Mouse (Mus musculus) 416B (cell line): Measurements from ENCODE around the gene Nbeal2.
"Not testable (repeated sequence)": the region's sequence is repeated elsewhere in the genome, so short reads cannot be mapped to it uniquely, and the experiment has no call there.

Source experiments
- DNase-seq: peaks from one replicate; pipeline ENCODE4 v3.0.0; 2011; ENCODE audit warnings: low read depth

The Nbeal2 gene

DNA sequence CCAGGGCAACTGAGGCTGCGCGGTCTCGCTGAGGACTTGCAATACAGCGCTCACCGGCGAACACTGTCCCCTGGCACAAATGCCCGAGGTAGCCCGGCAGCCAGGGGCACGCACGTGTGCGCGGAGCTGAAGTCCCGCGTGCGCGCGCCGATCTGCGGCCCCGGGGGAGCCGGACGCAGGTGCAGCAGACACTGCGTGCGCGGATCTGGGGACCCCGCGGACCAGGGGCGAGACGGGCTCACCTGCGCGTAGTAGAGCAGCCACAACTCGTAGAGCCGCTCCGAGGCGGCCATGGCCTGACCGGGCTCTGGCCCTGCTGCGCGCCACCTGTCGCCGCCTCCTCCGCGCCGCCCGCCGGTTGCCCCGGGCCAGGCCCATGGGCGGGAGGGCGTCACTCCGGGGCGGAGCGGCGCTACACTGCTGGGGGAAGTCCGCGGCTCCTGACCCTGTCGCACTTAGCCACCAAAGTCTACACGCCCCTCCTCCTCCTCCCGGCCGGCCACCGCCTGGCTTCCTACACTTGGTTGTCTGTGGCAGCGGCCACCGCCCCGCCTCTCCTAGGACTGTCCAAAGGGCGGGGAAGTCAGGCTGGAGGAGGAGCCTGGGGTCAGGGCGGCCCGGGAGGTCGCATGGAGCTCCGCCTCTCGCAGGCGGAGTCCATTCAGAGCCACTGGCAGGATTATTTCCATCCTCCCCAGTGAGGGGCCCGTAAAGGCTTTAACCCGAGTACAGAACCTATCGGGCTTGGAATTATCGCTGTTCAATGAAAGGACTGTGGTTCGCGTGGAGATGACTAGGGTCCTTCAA is at the start of gene Nbeal2:
TSS of gene Nbeal2 (minus strand) at position 507 of the 807 bp plus-strand sequence.
- peak; percentile 98 for DNase-seq

DNA sequence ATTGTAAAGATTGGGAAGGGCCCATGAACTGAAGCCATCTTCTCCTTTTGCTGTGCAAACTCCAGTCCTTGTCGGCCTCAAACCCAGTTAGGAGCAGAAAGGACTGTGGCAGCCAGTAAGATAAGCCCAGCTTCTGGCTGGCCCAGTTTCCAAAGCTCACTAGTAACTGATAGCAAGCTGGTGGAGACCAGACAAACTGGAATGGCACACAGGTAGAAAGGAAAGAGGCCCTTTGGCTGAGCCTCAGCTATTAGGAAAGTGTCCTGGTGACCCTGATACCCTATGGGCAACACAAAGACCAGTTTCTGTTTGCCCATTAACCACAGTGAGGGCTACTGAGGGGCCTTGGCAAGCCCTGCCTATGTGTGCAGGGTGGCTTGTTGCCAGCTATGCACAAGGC is 48.9 kb upstream of the Nbeal2 start:
- no peak for DNase-seq

DNA sequence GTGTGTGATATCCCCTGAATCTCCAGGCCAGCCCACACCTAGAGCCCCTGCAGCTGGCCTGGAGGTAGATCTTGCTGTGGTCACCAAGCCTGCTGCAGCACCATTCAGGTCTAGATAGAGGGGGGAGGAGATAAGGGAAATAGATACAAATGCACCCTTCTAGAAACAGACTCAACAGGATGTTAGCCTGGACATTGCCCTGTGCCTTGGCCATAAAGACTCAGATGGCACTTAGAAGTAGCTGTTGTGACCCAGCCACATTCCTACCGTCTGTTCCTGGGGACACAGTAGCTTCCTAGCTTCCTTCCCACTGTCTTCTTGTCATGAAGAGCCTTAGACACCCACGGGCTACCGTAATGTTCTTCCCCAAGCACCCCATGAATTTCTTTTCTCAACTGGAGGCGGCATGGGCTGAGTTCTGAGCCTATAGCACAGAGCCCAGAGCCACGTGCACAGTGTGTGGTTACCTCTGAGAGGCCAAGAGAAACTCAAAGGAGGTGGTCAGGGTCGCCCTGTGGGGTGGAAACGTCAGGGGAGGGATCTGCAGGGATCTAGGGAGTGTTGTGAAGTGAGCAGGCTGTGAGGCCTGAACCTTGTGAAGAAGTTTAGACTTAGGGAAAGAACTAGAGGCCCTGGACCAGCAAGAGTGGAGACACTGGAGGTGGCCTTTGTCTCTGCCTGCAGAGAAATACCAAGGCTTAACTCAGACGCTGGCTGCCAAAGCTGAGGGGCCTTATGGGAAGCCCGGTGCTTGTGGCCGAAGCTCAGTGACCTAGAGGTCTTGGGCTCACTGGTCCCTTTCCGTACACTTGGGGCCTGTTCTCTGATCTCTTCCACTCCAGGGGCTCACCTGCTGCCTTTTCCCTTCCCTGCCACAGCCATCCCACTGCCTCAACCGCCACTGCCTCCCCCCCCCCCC is 47.4 kb upstream of the Nbeal2 start:
- no peak for DNase-seq

DNA sequence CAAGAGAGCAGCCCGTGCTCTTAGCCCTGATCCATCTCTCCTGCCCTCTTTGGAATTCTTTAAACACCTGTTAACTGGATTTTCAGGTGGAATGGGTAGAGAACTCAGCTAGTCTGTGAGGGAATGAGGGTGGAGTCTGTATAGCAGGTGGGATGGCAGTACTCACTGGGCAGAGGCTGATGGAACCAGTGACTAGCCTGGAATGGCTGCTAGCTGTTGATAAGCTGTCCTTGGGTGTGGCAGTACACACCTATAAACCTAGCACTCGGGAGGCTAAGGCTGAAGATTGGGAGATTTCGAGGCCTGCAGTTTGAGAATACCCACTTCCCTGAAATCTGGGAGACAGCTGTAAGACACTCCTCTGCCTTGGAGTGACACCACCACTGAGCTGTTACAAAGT is 45.6 kb upstream of the Nbeal2 start:
- DNase-seq, result no peak

DNA sequence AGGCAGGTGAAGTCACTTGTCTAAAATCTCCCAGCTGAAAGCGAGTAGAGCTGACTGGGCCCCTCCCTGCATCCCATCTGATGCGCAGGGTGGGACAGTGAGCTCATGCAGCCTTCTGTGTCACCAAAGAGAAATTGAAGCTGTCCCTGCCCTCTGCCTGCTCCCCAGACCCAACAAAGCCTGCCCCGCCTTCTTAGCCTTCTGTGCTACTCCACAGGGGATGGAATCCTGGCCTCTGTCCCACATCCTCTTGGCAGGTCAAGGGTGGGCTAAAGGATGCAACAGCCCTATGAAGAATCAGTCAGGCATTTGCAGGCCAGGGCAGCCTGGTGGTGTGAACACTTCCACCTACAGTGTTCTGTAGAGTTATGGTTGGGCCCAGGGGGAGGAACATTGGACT is 43.5 kb upstream of the Nbeal2 start:
- no peak for DNase-seq

DNA sequence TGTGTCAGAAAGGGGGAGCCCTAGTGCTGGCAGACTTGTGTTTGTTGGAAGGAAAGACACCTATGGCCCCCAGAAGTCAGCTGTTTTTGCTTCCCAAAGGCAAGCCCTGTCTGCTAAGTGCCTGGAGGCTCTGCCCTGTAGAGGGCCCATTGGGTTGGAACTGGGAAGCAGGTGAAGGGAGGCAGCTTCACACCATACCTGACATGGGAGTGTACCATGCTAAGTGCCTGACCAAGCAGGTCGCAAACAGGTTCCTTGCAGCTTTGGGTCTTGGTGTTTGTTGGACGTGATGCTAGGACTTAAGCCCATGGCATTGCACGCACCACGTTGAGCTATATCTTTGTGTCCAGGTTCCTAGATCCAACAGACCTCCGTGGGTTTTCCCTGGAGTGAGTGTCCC is 42.5 kb upstream of the Nbeal2 start:
- no peak for DNase-seq

DNA sequence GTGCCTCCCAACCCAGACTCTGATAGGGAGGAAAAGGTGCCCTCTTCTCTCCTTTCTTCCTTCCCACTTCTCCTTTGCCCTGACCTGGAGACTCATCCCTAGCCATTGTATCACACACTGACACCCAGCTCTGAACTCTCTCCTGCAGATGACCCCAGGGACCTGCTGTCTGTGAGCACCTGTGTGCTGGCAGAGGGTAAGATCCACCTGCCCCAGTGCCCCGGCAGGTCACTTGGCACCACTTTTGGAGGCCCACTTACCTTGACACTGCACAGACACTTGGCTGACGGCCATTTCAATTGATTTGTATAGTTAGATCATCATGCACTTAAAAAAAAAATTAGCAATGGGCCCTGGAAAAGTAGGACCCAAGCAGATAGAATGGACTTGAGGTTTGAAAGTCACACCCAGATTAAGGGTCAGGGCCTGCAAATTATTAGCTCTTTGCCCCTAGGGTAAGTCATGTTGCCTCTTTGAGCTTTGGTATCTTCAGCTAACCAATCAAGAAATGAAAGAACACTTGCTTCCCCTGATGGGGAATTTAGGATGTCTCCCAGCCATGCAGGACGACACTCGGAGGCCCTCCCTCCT is 41.3 kb upstream of the Nbeal2 start:
- no peak for DNase-seq

DNA sequence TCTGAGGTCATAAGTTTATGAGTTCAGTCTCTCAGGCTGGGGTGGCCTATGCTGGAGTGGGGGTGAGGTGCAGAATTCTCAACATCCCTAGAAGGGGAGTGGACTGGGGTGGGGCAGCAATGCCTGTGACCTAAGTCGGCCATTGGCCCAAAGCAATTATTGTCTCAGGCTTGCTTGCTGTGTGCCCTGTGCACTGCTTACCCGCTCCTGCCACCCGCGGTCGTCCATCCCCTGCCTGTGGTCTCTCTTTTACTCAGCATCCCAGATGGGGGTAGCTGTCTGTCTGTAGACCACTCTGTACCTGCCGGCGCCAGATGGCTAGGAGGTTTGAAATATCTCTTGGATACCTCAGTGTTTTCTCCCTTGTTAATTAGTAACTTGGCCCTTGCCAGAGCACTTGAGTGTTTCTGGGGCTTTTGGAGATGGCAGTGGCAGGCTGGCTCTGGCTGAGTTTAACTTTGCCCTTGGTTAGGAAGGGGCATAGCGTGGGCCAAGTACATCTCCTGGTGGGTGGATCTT is 35.4 kb upstream of the Nbeal2 start:
- DNase-seq, result no peak

DNA sequence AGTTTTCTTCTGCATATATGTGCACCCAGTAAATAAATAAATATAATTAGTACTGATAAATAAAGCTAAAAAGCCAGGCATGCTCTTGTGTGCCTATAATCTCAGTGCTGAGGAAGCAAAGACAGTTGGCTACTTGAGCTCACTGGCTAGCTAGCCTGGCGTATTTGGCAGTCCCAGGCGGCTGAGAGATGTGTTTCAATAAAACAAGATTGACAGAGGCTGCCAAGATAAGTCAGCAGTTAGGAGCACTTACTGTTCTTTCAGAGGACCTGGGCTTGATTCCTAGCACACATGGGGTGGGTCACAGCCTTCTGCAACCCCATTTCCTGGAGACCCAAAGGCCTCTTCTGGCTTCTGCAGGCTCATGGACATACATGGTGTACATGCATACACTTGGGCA is 33.9 kb upstream of the Nbeal2 start:
- no peak for DNase-seq

DNA sequence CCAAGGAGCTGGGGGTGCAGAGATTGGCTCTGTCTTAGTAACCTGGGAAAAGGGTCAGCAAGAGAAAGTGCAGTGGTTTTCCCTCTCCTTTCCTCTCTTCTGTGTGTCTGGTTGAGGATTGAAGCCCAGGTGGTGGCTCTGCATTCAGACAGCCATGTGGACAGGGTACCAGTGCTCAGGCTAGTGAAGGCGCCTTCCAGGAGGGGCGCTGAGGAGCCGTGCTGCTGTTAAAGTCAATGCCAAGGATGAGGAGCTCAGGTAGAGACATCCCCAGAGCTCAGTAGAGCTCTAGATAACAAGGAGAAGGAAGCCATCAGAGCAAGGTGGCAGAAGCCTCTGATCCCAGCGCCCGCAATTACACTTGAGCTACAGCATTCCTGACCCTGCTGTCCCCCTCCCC is 33.1 kb upstream of the Nbeal2 start:
- no peak for DNase-seq

DNA sequence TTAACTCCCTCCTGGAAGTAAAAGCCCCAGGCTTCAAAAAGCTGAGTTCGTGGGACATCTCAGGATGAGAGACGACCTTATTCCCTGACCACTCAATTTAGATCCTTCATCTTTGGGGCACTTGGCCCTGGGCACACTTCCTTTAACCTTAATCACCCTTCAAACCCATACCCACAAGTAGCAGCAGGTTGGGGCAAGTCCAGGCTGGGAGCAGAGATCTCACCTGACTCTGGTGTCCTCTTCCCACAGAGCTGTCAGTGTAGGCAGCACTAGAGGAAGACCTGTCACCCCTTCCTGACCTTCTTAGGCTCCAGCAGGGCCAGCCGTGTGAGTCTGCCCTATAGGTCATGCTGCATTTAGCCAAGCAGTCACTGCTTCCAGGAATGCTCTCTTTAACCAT is 32.5 kb upstream of the Nbeal2 start:
- no peak for DNase-seq

DNA sequence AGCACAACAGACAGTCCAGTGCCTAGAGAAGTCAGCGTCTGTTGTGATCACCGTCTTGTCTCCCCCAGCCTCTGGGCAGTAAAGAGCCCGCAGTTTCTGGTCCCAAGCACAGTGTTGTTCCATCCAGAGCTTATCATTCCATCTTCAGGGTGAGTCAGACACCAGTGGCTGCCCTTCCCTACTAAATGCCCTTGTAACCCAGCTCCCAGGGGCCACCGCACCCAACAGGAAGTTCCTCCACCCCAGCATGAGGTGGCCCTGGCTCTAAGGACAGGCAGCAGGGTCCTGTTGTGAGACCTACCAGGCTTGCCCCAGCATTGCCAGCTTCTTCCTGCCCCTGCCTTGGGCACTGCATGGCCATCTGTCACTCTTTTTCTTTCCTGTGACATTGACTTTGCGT is 31.6 kb upstream of the Nbeal2 start:
- DNase-seq, result peak; percentile 95

DNA sequence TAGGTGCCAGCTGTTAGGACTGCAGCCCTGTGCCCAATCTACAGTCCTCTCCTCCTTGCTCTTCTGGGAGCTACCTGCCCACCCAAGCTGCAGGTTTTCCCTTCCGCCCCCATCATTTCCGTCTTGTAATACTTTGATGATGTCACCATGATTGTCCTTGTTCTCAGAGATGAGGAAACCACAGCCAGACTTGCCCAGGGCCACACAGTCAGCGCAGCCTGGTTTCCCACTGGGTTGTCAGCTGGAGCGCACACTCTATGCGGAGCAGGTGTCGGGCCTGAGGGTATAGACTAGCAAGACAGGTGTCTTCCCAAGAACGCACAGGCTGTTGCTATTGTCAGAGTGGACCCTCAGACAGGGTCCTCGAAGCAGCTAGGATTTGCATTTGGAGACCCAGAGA is 31.2 kb upstream of the Nbeal2 start:
- DNase-seq, result peak; percentile 83

DNA sequence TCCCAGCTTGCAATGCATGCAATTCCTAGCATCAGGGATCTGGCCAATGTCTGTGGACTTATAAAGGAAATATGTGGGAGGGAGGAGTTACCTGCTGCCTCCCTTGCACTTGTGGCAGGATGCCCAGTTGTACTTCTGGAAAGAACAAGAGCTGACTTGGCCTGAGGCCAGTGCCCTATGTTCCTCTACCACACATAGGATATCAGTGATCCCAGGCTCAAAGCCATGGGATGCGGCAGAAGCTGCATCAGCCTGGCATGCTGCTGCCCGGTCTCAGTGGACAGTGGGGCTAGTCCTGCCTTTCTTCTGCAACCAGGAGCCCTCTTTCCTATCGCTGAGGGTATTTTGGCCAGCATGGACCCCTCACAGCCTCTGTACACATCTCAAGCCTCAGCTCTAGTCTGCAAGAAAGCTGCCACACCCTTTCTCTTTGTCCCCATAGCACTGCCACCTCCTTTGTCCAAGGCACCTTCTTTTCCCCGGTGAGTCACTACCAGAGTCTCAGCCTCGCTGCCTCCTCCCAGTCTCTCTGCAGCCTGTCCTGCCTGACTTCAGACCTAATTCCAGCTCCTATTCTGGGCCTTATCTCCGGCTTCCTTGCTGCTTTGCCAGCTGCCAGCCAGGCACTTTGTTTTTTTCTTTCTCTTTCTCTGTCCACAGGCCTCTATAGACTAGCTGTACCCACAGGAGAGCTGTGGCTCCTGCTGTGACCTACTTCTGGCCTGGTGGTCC is 30.3 kb upstream of the Nbeal2 start:
- peak; percentile 82 for DNase-seq

DNA sequence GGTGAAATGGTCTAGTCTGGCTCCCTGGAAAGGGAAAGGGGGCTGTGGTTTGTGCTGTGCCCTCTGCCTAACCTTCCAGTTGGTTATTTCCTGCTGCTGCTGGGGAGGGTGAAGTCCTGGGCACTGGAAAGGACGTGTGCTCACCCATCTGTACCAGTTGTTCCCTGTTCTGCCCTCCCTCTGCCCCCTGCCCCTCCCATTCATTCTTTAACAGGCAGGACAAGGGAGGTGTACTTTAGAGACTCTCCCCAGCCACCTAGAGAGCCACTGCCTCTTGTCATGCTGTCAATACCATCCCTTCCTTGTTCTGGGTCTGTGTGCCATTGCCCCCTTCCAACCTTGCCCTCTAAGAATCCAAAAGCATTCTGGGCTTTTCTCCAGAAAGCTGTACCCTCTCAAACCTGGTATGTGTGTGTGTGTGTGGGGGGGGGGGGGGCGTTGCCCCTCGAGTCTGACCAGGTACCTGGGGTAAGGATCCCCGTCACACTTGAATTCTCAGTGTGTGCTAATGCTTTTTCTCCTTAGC is 29.7 kb upstream of the Nbeal2 start:
- no peak for DNase-seq

DNA sequence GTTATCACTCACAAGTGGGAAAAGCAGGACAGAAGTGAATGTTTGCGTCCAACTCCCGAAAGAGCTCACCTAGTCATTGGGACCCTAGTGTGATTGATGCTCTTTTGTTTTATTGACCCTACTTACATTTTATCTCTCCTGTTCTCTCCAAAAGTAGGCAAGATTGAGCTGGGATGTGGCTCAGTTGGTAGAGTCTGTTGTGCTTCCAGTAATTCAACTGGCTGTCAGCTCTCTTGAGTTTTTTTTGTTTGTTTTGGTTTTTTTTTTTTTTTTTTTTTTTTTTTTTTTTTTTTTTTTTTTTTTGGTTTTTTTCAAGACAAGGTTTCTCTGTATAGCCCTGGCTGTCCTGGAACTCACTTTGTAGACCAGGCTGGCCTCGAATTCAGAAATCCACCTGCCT is 28.7 kb upstream of the Nbeal2 start:
- not testable (repeated sequence) for DNase-seq

DNA sequence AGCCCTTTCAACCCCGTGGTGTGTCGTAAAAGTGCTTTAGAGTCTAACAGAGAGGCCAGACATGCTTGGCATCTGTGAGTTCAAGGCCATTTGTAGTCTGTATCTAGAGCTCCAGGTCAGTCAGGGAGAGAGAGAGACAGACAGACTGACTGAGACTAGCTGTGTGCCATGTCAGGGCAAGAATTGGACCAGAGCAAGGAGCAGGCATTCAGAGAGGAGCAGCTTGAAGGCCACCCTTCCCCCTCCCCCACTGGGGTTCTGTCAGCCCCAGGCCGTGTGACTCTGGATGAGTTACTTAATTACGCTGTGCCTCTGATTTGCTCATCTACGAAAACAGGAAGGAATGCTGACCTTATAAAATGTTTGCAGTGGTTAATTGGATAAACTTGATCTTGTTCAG is 28.3 kb upstream of the Nbeal2 start:
- DNase-seq, result peak; percentile 50

DNA sequence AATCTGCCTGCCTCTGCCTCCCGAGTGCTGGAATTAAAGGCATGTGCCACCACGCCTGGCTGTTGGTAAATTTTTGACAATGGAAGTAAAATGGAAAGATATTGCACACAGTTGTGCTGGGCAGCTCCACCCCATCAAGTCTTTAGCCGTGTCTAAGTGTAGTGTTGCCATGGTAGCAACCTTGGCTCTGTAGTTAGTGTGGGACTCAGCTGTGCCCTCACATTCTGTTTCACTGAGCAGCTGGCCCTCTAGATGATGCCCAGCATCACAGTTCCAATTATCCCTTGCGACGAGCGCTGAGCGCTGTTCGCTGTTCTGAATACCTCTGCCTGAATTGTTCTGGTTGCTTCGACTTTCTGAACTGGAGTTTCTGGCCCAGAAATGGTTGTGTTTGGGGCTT is 27.9 kb upstream of the Nbeal2 start:
- DNase-seq, result no peak

DNA sequence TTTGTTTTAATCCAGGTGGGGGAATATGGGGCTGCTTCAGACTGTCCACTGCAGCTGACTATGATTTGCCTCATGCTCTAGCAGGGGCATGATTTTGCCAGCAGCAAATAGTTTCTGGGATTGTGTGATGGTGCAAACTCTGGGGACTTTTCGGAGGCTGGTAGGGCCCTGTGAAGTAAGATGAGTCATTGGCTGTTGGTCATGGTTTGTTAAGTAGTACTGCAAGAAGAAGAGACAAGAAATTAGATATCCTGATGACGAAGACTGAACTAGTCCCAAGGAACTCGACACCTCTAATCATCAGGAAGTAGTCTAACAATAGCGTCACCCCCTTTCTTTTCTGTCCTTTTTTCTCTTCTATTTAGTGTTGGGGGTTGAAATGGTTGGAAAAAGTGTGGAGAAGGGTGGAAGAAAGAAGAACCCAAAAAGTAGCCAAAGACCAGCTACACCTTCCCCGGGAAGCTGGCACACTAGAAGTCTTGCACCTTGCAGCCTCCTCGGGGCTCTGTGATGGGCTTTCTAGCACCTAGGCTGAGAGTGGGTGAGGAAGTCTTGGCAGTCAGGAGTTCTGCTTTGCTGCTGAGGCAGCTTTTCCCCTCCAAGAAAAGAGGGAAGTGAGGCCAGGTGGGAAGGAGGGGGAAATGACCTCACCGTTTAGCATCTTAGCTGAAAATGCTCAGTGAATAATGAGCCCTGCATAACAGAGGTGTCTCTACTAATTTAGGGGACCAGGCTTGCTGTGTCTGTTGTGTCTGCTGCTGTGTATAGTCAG is 27.0 kb upstream of the Nbeal2 start:
- DNase-seq, result peak; percentile 88

DNA sequence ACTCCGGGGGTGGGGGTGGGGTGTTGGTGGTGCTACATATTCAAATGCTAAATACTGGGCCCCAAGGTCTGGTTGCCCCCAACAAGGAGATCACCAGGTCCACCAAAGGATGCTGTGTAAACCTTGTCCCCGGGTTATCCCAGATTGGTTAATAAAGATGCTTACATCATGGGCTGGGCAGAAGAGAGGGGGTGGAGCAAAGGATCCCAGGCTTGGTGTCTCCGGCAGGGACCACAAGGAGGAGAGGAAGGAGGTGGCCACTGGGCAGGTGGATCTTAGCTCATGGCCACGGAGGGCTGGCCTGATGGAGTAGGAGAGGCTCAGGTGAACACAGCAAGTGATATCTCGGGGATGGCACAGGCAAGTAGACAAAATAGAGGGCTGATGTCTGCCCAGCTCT is 24.9 kb upstream of the Nbeal2 start:
- DNase-seq, result no peak

DNA sequence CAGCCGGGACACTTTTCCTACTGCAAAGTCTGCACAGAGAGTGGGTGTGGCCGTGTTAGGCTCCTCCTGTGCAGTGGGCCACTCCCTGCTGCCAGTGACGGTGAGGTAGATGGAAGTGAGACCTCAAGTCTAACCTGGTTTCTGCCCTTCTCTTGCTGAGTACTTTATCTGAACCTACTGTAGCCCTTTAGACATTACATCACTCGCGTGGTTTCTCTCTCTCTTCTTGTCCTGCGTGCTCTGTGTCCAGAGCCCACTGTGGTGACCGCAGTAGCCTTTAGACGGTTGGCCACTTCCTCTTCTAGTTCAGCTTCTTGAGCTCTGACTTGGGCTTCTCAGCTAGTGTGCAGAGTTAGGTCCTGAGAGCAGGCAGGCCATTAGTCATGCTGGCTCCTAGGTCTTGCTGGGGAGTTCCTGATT is 22.5 kb upstream of the Nbeal2 start:
- peak; percentile 99 for DNase-seq
